Mouse (Mus musculus) liver, adult 2 months (tissue): ENCODE measurements around the gene Fgfr2.

Experiments
- CTCF ChIP-seq: fragments of 200-500 bp; IDR thresholded peaks from 2 replicates; pipeline ENCODE4 v1.5.1; 2011; ENCODE audit warnings: low read depth, low read length, control low read depth
- POLR2A ChIP-seq: fragments of 200-500 bp; IDR thresholded peaks from 2 replicates; pipeline ENCODE4 v1.6.1; 2011; ENCODE audit warnings: low read length, control low read depth; ENCODE audit not compliant: insufficient read depth; ENCODE audit errors: extremely low read depth

DNA sequence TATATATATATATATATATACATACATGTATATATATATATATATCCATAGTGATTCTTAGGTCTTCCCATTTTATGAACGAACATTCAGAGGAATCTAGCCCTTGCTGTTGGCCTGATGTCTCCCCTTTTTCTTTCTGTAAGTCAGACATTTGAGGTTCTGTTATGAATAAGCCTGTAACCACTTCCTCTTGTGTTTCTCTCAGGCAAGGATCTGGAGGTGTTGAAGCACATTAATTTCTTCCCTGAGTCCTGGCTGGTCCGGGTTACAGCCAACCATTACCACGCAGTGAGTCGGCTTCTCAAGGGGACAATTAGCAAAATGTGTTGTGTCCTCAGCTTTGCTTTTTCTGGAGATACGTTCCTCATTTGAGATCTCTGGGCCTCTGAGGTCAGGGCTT, 2304.3 kb downstream of the Fgfr2 start:
- TF ChIP-seq POLR2A (no peak), CTCF (no peak)
